Comparison of ENCODE assay signal across 8 mouse cellular contexts in the genomic region with DNA sequence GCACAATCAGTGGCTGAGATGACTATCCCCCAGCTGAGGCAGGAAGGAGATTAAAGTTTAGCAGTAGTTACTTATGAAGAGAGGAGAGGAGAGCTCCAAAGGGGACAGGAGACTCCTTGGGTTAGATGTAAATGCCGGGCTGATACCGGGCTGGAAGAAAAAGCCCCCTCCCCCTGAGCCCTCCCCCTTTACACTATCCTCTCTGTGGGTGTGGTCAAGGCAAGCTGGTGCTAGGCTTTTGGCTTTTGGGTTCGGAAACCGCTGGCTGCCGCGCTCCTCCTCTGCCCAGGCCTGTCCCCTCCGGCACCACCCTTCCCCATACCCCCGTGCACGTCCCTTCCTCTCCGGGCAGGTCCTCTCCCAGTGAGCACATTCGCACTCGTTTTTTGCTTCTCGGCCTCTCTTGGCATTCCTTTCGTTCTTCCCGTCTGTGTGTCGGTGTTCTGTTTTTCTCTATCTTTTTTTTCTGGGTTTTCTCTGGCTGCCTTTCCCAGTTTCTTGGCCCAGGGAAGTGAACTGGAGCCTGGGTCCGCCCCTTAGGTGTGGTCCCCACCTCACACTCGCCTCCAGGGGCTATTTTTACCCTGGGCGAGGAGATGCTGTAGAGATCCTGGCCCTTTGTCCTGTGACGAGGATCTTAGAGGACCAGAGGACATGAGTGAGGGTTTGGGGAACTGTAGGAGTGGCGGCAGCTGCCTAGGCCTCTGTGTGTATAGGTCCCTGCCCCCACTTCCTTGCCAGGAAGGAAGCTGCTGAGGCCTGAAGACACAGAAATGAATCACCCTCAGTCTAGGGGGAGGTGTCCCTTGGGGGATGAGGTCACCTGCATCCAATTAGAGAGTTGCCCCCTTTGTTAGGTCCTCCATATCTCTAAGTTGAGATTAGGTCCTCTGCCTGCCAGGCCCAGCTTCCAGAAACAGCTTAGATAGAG. TPM values are rescaled to one million over a fixed set of nuclear protein-coding genes. Genes with fewer than 3 reads are reported as not detected.
DNase-seq lines count a peak whose midpoint lies in the region; ATAC-seq and TF ChIP-seq lines count a peak whose summit lies in the region.

No protein-coding gene starts in this region.

- peak overlapping the region; percentile 82 for H3K9ac ChIP-seq in lung, embryonic 16.5 days (ENCODE audit: low read length)

- TF ChIP-seq CTCF in olfactory bulb, adult 2 months (IDR thresholded peaks at IDR 0.05; ENCODE audit: insufficient read depth, low read depth, low read length): no peak

- peak overlapping the region; percentile 97 for H3K4me2 ChIP-seq in lung, embryonic 16.5 days (ENCODE audit: low read depth, low read length)

- TF ChIP-seq POLR2A in olfactory bulb, adult 2 months (IDR thresholded peaks at IDR 0.05; ENCODE audit: insufficient read depth, low read depth, low read length): no peak

- H3K27ac ChIP-seq in lung, embryonic 16.5 days (ENCODE audit: low read length): peak overlapping the region; percentile 99
- H3K27ac ChIP-seq in olfactory bulb, adult 2 months (ENCODE audit: insufficient read depth, low read depth, low read length): peak overlapping the region; percentile 41

- peak; percentile 81 for DNase-seq in 3134 (ENCODE audit: extremely low read depth, insufficient read length, low spot score)
- DNase-seq in R1 (ENCODE audit: low read depth, low spot score): peak; percentile 90
- DNase-seq in embryo, embryonic 10 days (ENCODE audit: low spot score): peak; percentile 88
- peak; percentile 99 for DNase-seq in heart, adult 11 months
- peak; percentile 81 for DNase-seq in kidney, adult 11 months
- no peak for DNase-seq in right cerebral cortex, adult 18-20 months

- ATAC-seq in lung, embryonic 16.5 days (ENCODE audit: low read depth): peak; percentile 73

- peaks cover 31% of the 10 kb centered on the region for H3K36me3 ChIP-seq in lung, embryonic 16.5 days (ENCODE audit: control insufficient read depth, insufficient read depth, low read length)

- peaks cover 35% of the 10 kb centered on the region for H3K4me1 ChIP-seq in lung, embryonic 16.5 days (replicated peaks; ENCODE audit: control insufficient read depth, insufficient read depth, low read length)
- peaks cover 27% of the 10 kb centered on the region for H3K4me1 ChIP-seq in olfactory bulb, adult 2 months (ENCODE audit: control insufficient read depth, insufficient read depth, low read length)

- no peaks in the 10 kb centered on the region for H3K27me3 ChIP-seq in lung, embryonic 16.5 days (ENCODE audit: control insufficient read depth, insufficient read depth, low read depth, low read length)

- no peaks in the 10 kb centered on the region for H3K9me3 ChIP-seq in lung, embryonic 16.5 days (ENCODE audit: control insufficient read depth, low read length)

- peak overlapping the region; percentile 81 for H3K4me3 ChIP-seq in lung, embryonic 16.5 days (ENCODE audit: low read length)
- peak overlapping the region; percentile 47 for H3K4me3 ChIP-seq in olfactory bulb, adult 2 months (ENCODE audit: insufficient read depth, low read depth, low read length)

- under 1% methylated on average over 19 of the region's 21 CpGs for WGBS in lung, embryonic 16.5 days
- 25% methylated on average over 21 of the region's 21 CpGs for WGBS in olfactory bulb, adult 2 months

RNA-seq across cellular contexts. Expression of gene Clic1, which starts 1.7 kb away (rescaled TPM):
- 298 and 322 TPM in 2 replicates for polyA plus RNA-seq in lung, embryonic 16.5 days (2015; fragmentation: Nextera tagmentation; extraction: Ambion mirVana)
- not detected in 2 replicates for polyA plus RNA-seq in olfactory bulb, adult 2 months (2012; ENCODE audit: insufficient read depth, insufficient read length, low replicate concordance, missing spikeins)

RNA-seq across cellular contexts. Expression of gene Msh5, which starts 4.9 kb away (rescaled TPM):
- polyA plus RNA-seq in lung, embryonic 16.5 days (2015; fragmentation: Nextera tagmentation; extraction: Ambion mirVana): 4.7 and 4.9 TPM in 2 replicates
- not detected in 2 replicates for polyA plus RNA-seq in olfactory bulb, adult 2 months (2012; ENCODE audit: insufficient read depth, insufficient read length, low replicate concordance, missing spikeins)

RNA-seq across cellular contexts. Expression of gene Ddah2, which starts 7.4 kb away (rescaled TPM):
- 305 and 309 TPM in 2 replicates for polyA plus RNA-seq in lung, embryonic 16.5 days (2015; fragmentation: Nextera tagmentation; extraction: Ambion mirVana)
- polyA plus RNA-seq in olfactory bulb, adult 2 months (2012; ENCODE audit: insufficient read depth, insufficient read length, low replicate concordance, missing spikeins): not detected in 2 replicates

RNA-seq across cellular contexts. Expression of gene Ly6g6c, which starts 13.8 kb away (rescaled TPM):
- 0.53 and 0.97 TPM in 2 replicates for polyA plus RNA-seq in lung, embryonic 16.5 days (2015; fragmentation: Nextera tagmentation; extraction: Ambion mirVana)
- not detected in 2 replicates for polyA plus RNA-seq in olfactory bulb, adult 2 months (2012; ENCODE audit: insufficient read depth, insufficient read length, low replicate concordance, missing spikeins)

RNA-seq across cellular contexts. Expression of gene Mpig6b, which starts 14.6 kb away (rescaled TPM):
- 1.1 and 1.2 TPM in 2 replicates for polyA plus RNA-seq in lung, embryonic 16.5 days (2015; fragmentation: Nextera tagmentation; extraction: Ambion mirVana)
- polyA plus RNA-seq in olfactory bulb, adult 2 months (2012; ENCODE audit: insufficient read depth, insufficient read length, low replicate concordance, missing spikeins): not detected in 2 replicates

Comparison
In these comparisons a context has a peak if more than half of its experiments do, and no peak if none do; other contexts are left out.
1. RNA of gene Ddah2, which starts 7.4 kb away (polyA plus RNA-seq): 305 to 309 TPM in lung, embryonic 16.5 days; not detected in olfactory bulb, adult 2 months; every median in the first group is over 100 times any median in the second.